Mouse (Mus musculus) heart, embryonic 13.5 days (tissue): ENCODE measurements around the gene Cdh4. TPM values are rescaled to one million over a fixed set of nuclear protein-coding genes. Genes with fewer than 3 reads are reported as not detected.

Experiments
- ATAC-seq: fragments of 200-750 bp; cut with Nextera tagmentation; 2 replicates; pipeline ENCODE4 v1.8.0; 2017; ENCODE audit warnings: moderate TSS enrichment; ENCODE audit not compliant: insufficient number of reproducible peaks, low FRiP score, low TSS enrichment; ENCODE audit errors: extremely low read depth
- H3K27ac ChIP-seq: fragments of 300-500 bp; sonication (generic); replicated peaks from 2 replicates; pipeline ENCODE4 v1.5.1; 2015; ENCODE audit warnings: moderate library complexity, mild to moderate bottlenecking, inconsistent platforms
- H3K27me3 ChIP-seq: fragments of 300-500 bp; sonication (generic); replicated peaks from 2 replicates; pipeline ENCODE4 v1.6.1; 2015; ENCODE audit warnings: mild to moderate bottlenecking, inconsistent platforms
- H3K36me3 ChIP-seq: fragments of 300-500 bp; sonication (generic); 2 replicates; pipeline ENCODE4 v1.6.1; 2015; ENCODE audit warnings: mild to moderate bottlenecking, inconsistent platforms
- H3K4me1 ChIP-seq: fragments of 300-500 bp; sonication (generic); 2 replicates; pipeline ENCODE4 v1.6.1; 2015; ENCODE audit warnings: inconsistent platforms
- H3K4me2 ChIP-seq: fragments of 300-500 bp; sonication (generic); 2 replicates; pipeline ENCODE4 v1.6.1; 2015; ENCODE audit warnings: inconsistent platforms, mild to moderate bottlenecking, moderate library complexity
- H3K4me3 ChIP-seq: fragments of 300-500 bp; sonication (generic); 2 replicates; pipeline ENCODE4 v1.5.1; 2015; ENCODE audit warnings: moderate library complexity, mild to moderate bottlenecking, inconsistent platforms
- H3K9ac ChIP-seq: fragments of 300-500 bp; sonication (generic); 2 replicates; pipeline ENCODE4 v1.6.1; 2015; ENCODE audit warnings: inconsistent platforms, mild to moderate bottlenecking, moderate library complexity
- H3K9me3 ChIP-seq: fragments of 300-500 bp; sonication (generic); 2 replicates; pipeline ENCODE4 v1.6.1; 2016; ENCODE audit warnings: inconsistent platforms
- WGBS: fragments of 180-500 bp; shearing (Covaris S2); methylation state at CpG from one replicate; pipeline ENCODE4 v1.1.7; 2015; ENCODE audit warnings: mixed read lengths; 5-methylcytosine and 5-hydroxymethylcytosine counted together
- polyA plus RNA-seq: library from polyadenylated mRNA; unstranded; fragments of >200 nt; fragmentation: Nextera tagmentation; extraction: Ambion mirVana; gene quantifications from 2 replicates; pipeline ENCODE4 v1.2.1, GENCODE M21; 2015

The Cdh4 gene
- polyA plus RNA-seq, 1 experiment from 2014 or later: 1.4 TPM

DNA sequence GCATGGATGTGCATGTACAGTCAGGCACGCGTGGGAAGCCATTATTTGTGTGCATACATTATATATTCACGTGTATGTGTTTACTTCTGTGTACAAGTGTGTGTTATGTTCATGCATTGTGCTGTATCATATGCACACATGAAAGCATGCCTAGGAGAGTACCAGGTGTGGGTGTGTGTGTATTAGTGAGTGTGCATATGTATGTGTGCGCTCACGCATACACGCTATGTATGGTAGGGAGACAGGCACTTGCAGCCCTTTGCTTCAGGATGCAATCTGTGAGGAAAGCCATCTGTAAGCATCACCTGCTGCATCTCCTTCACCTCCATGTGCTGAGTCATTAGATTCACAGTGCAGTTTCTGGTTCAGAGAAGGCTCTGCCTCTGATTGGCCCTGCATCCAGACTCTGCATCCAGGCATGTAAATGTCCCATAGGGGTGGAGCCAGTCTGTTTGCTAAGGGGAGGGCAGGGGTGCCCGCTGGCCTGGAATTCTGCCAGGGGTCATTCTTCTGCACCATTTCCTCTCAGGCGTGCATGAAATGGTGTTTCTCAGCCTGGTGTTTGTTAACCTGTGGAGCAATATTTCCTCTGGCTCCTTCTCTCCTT, 25.7 kb downstream of the Cdh4 start:
- no peak overlapping the region for H3K9ac ChIP-seq
- H3K4me1 ChIP-seq: no peaks in the 10 kb centered on the region
- WGBS: 82% methylated on average over 8 of the region's 8 CpGs
- no peak for ATAC-seq
- no peaks in the 10 kb centered on the region for H3K36me3 ChIP-seq
- peaks cover 60% of the 10 kb centered on the region for H3K9me3 ChIP-seq
- no peak overlapping the region for H3K27ac ChIP-seq
- no peak overlapping the region for H3K4me2 ChIP-seq
- no peak overlapping the region for H3K4me3 ChIP-seq
- no peaks in the 10 kb centered on the region for H3K27me3 ChIP-seq

DNA sequence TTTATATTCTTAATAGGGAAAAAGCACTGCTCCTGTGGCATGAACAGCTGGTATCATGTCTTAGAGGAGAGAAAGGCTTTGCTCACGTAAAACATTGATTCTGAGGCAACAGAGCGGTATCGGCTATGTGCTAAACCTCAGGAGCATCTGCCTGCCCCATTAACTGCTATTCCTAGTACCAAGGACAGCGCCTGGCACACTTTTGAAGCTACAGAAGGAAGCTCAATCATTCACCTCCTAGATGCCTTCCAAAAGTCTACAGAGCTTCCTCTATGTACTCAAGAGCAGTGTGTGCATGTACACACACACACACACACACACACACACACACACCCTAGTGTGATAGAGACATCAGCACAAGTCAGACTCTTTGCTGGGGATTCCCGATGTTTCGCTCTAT, 34.4 kb downstream of the Cdh4 start:
- Histone ChIP-seq H3K9me3 (peaks cover 12% of the 10 kb centered on the region; the same call in 1 of the 2 replicates), H3K27me3 (no peaks in the 10 kb centered on the region), H3K36me3 (no peaks in the 10 kb centered on the region), H3K4me2 (no peak overlapping the region), H3K27ac (no peak overlapping the region), H3K9ac (no peak overlapping the region), H3K4me1 (no peaks in the 10 kb centered on the region), H3K4me3 (no peak overlapping the region)
- WGBS: 69% methylated on average over 6 of the region's 6 CpGs
- ATAC-seq: no peak

DNA sequence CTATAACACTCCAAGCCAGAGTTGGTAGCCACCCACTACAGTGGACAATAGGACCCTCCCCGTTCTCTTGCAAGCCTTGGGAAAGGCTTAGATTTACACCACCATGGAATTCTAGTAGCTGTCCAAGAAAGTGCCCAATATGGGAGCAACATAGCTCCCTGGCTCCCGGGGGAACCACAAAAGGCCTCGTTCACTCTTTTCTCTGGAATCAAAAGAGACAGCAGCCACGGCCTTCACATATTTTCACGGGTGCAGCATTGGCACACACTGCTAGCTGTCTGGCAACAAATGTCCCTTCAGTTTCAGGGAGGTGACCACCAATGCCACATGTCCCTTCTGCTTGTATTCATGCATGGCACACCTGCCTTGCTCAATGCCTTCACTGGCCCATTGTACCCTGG, 38.6 kb downstream of the Cdh4 start:
- H3K4me2 ChIP-seq: no peak overlapping the region
- no peak for ATAC-seq
- no peak overlapping the region for H3K9ac ChIP-seq
- H3K27ac ChIP-seq: no peak overlapping the region
- H3K36me3 ChIP-seq: no peaks in the 10 kb centered on the region
- WGBS: 77% methylated on average over 5 of the region's 5 CpGs
- peaks cover 4% of the 10 kb centered on the region; the same call in 1 of the 2 replicates for H3K9me3 ChIP-seq
- no peak overlapping the region for H3K4me3 ChIP-seq
- no peaks in the 10 kb centered on the region for H3K4me1 ChIP-seq
- no peaks in the 10 kb centered on the region for H3K27me3 ChIP-seq

DNA sequence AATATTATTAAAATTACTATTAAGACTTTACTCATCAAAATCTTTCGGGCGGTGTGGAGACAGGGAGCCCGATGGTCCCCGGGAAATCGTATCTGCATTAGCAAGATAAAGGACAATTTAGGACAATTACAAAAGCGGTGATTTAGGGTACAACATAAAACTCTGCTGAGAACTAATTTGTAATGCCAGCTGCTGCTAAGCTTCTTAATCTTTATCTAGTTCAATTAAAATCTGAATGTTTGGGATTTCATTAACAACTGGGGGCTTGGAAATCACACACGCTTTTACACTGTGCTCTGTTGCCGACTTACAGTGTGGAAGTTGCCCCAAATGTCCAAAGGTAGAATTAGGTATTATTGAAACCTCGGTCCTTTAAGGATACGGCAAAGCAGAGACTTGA, 39.1 kb downstream of the Cdh4 start:
- WGBS: 82% methylated on average over 10 of the region's 10 CpGs
- ATAC-seq: no peak

DNA sequence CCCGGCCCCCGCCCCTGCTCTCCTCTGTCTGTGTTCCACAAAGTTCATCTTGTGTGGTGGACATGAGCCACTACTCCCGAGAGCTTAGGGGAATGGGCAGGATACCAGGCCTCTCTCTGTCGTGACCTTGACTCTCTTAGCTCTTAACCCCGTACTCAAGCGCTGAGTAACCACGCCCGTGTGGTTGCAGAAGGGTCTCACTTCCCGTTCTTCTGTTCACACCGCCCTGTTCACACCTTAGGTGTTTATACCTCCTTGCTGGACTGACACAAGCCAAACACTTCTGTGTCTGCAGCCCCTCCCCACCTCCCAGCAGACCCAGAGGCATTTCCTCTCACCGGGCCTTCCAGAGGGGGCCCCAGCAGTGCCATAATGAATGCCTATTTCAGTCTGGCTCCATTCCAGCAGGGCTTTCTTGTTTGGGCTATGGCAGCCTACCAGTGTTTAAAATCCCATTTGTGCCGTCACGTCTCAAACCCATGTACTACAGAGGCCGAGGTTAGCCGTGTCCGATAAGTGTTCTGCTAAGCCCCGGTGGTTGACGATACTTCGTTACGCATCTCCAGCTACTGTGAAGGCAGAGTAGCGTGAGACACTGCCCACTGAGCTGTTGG, 46.4 kb downstream of the Cdh4 start:
- ATAC-seq: no peak
- 77% methylated on average over 21 of the region's 21 CpGs for WGBS

More for the DNA sequence above, 39.1 kb downstream of the Cdh4 start:
- Histone ChIP-seq H3K36me3 (no peaks in the 10 kb centered on the region), H3K4me1 (no peaks in the 10 kb centered on the region), H3K27me3 (no peaks in the 10 kb centered on the region), H3K9ac (no peak overlapping the region), H3K9me3 (no peaks in the 10 kb centered on the region; the same call in 1 of the 2 replicates), H3K4me2 (no peak overlapping the region), H3K4me3 (no peak overlapping the region), H3K27ac (no peak overlapping the region)

DNA sequence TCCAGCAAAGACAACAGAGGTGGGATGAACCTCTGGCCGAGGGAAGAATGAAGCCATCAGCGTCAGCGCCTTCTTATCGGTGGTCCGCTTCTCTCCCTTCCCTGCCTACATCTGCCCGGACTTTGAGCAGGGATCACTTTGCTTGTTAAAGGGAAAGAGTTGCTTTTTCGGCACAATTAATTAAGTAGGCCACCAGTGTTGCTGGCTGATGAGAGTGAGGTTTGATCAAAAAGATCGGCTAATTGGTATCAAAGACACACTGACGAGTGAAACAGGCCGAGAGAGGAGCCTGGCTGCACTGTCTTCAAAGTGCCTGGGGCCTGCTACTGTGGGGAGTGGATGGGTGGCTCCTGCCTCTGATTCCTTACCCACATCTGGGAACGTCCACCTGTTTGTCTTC, 49.7 kb downstream of the Cdh4 start:
- no peaks in the 10 kb centered on the region for H3K27me3 ChIP-seq
- no peak for ATAC-seq
- H3K4me1 ChIP-seq: peaks cover 7% of the 10 kb centered on the region; the same call in 1 of the 2 replicates
- no peak overlapping the region for H3K27ac ChIP-seq
- no peak overlapping the region for H3K9ac ChIP-seq
- no peaks in the 10 kb centered on the region for H3K36me3 ChIP-seq
- H3K4me2 ChIP-seq: no peak overlapping the region
- no peak overlapping the region for H3K4me3 ChIP-seq
- 46% methylated on average over 11 of the region's 11 CpGs for WGBS
- H3K9me3 ChIP-seq: no peaks in the 10 kb centered on the region

More for the DNA sequence above, 46.4 kb downstream of the Cdh4 start:
- Histone ChIP-seq H3K27ac (no peak overlapping the region), H3K27me3 (no peaks in the 10 kb centered on the region), H3K4me2 (no peak overlapping the region), H3K36me3 (no peaks in the 10 kb centered on the region), H3K4me3 (no peak overlapping the region), H3K4me1 (no peaks in the 10 kb centered on the region), H3K9ac (no peak overlapping the region), H3K9me3 (no peaks in the 10 kb centered on the region)

DNA sequence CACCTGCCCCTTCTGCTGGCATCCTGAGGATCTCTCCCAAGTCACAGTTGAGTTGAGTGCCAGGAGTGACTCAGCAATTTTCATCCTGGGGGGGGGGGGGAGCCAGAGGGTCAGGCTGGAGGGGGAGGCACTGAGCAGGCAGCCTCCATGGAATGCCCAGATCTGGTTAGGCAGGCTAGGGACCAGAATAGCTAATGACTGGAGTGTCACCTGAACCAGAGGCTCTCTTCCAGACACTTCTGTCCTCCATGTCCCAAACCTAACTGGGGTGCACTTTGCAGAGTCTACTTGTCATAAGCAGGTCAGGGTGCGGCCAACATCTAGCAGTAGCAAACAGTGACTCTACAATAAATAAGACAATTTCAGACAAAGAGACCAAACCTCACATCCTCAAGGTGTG, 52.0 kb downstream of the Cdh4 start:
- ATAC-seq: no peak
- H3K4me1 ChIP-seq: peaks cover 7% of the 10 kb centered on the region; the same call in 1 of the 2 replicates
- no peaks in the 10 kb centered on the region for H3K27me3 ChIP-seq
- H3K9me3 ChIP-seq: no peaks in the 10 kb centered on the region
- no peak overlapping the region for H3K9ac ChIP-seq
- no peaks in the 10 kb centered on the region for H3K36me3 ChIP-seq
- no peak overlapping the region for H3K27ac ChIP-seq
- no peak overlapping the region for H3K4me2 ChIP-seq
- 82% methylated on average over 1 of the region's 1 CpGs for WGBS
- no peak overlapping the region for H3K4me3 ChIP-seq

DNA sequence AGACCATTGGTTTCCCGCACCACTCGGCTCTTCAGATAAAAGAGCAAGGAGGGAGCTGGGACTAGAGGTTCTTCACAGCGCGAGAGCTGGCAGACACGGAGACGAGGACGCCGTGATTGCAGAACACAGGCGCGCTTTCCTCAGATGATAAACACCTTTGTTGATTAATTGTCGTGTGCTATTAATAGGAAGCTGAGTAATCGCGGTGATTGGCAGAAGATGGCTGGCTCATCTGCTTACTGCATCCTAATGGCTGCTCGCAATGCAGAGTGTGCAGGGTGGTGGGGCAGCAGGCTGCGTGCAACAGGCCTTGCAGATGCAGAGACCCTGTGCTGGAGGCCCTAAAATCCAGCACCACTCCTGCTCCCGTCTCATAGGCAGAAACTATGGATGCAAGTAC, 68.2 kb downstream of the Cdh4 start:
- H3K9me3 ChIP-seq: peaks cover 3% of the 10 kb centered on the region; the same call in 1 of the 2 replicates
- no peak overlapping the region for H3K4me2 ChIP-seq
- no peaks in the 10 kb centered on the region for H3K4me1 ChIP-seq
- WGBS: 71% methylated on average over 16 of the region's 16 CpGs
- no peak overlapping the region for H3K9ac ChIP-seq
- no peak overlapping the region for H3K4me3 ChIP-seq
- no peaks in the 10 kb centered on the region for H3K36me3 ChIP-seq
- H3K27ac ChIP-seq: no peak overlapping the region
- H3K27me3 ChIP-seq: no peaks in the 10 kb centered on the region
- ATAC-seq: no peak

DNA sequence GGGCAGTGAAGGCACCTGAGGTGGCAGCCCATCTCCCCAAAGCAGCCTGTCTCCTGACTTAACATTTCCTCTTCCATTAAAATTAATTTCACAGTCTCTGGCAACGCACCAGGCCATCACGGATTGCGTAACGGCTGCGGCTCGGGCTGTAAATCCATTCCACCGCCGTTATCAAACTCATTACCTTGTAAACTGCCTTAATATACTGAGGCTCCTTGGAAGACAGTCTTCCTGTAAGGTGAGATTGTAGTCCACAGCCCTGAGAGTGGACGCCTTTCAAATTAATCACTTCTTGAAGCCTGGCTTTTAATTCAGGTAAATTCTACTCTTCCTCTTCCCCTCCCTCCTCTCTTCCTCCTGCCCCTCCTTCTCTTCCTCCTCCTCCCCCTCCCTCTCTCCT, 74.3 kb downstream of the Cdh4 start:
- H3K9me3 ChIP-seq: peaks cover 7% of the 10 kb centered on the region; the same call in 1 of the 2 replicates
- no peaks in the 10 kb centered on the region for H3K36me3 ChIP-seq
- H3K9ac ChIP-seq: no peak overlapping the region
- no peak overlapping the region for H3K4me2 ChIP-seq
- no peaks in the 10 kb centered on the region; the same call in 1 of the 2 replicates for H3K27me3 ChIP-seq
- no peak for ATAC-seq
- no peaks in the 10 kb centered on the region for H3K4me1 ChIP-seq
- H3K27ac ChIP-seq: no peak overlapping the region
- H3K4me3 ChIP-seq: no peak overlapping the region
- WGBS: 80% methylated on average over 9 of the region's 9 CpGs

DNA sequence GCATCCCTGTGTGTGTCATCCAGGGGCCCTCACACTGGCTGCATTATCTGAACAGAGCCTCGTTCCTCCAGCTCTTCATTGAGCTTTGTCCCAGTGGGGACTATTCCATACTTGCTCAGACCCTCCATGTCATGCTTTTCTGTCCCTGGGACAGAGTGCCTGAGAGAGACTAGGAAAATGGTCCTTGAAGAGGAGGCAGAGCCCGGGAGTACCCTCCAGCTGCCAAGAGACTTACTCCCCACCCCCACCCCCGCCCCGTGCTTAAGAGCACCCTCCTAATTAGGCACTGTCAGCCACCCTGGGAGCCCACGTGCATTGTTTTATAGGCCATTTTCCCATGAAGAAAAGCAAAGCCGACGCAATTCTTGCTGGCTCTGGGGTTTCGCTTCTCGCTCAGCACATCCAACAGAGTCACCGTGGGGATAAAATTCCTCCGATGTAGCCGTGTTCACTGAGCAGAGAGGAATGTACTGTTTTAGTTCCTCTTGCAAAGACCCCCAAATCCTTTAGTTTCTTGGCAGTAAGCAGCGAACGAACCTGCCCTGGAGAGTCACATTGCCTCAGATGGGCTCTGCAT, 76.3 kb downstream of the Cdh4 start:
- Histone ChIP-seq H3K9me3 (peaks cover 7% of the 10 kb centered on the region; the same call in 1 of the 2 replicates), H3K27me3 (no peaks in the 10 kb centered on the region; the same call in 1 of the 2 replicates), H3K27ac (no peak overlapping the region), H3K4me2 (no peak overlapping the region), H3K36me3 (no peaks in the 10 kb centered on the region), H3K4me3 (no peak overlapping the region), H3K4me1 (no peaks in the 10 kb centered on the region), H3K9ac (no peak overlapping the region)
- ATAC-seq: no peak
- WGBS: 63% methylated on average over 14 of the region's 14 CpGs

DNA sequence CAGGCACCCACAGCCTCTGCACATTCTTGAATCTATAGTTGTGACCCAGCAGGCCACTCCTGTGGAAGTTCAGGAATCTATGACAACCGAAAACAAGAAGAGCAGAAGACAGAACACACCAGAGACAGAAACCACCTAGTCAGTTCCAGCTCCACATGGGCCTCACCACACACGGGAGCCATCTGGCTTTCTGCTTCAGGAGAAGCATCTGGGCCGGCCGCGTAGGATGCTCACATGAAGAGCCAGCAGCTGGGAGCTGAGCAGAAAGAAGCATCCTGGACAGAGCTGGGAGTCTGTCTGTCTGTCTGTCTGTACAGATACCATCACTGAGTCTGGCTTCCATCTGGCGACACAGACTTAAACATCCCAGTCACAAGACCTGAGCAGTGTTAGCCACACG, 76.9 kb downstream of the Cdh4 start:
- H3K9me3 ChIP-seq: peaks cover 7% of the 10 kb centered on the region; the same call in 1 of the 2 replicates
- no peak overlapping the region for H3K9ac ChIP-seq
- no peak overlapping the region for H3K27ac ChIP-seq
- no peaks in the 10 kb centered on the region for H3K4me1 ChIP-seq
- no peaks in the 10 kb centered on the region; the same call in 1 of the 2 replicates for H3K27me3 ChIP-seq
- no peak overlapping the region for H3K4me2 ChIP-seq
- no peaks in the 10 kb centered on the region for H3K36me3 ChIP-seq
- ATAC-seq: no peak
- no peak overlapping the region for H3K4me3 ChIP-seq
- 84% methylated on average over 7 of the region's 7 CpGs for WGBS
